Mouse (Mus musculus) G1E-ER4 (cell line): ENCODE data around the gene Soga1. TPM values are rescaled to one million over a fixed set of nuclear protein-coding genes. Genes with fewer than 3 reads are reported as not detected.

Source experiments
- GATA1 ChIP-seq: IDR thresholded peaks from one replicate; pipeline ENCODE4 v1.8.0; 2012; ENCODE audit warnings: low read length, inconsistent platforms
- polyA plus RNA-seq: library from polyadenylated mRNA; stranded (reverse); fragments of >175 nt; gene quantifications from 2 replicates; pipeline ENCODE4 v1.2.3, GENCODE M21; 2012

Gene Soga1
- polyA plus RNA-seq, 1 experiment, result 32.1 TPM

DNA sequence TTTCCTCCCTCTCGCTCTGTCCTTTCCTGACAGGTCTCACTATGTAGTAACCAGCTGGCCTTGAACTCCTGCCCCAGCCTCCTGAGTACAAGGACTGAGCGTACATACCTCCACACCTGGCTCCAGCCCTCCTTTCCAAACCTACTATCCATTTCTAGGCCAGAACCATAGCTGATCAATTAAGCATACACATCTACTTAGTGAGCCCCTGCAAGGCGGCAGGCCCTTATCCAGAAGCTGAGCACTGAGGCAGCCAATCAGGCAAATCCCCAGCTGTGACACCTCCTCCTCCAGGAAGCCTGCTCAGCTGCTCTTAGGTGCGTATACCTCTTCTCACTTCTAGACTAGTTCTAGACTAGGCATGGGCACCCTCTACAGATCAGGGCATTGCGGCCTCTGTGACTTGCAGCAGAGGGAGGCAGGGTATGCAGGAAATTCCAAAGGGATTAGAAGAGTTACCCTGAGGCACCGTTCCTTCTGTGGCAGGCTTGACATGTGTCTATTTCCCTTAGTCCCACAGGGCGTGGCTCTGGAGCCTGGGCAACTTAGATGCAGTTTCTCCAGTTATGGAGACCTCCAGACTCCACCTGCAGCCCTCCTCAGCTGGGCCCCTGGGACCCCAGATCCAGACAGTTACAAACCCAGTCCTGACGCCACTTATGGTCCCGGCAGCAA lies 6.6 kb downstream of the Soga1 start:
- no peak for TF ChIP-seq GATA1

DNA sequence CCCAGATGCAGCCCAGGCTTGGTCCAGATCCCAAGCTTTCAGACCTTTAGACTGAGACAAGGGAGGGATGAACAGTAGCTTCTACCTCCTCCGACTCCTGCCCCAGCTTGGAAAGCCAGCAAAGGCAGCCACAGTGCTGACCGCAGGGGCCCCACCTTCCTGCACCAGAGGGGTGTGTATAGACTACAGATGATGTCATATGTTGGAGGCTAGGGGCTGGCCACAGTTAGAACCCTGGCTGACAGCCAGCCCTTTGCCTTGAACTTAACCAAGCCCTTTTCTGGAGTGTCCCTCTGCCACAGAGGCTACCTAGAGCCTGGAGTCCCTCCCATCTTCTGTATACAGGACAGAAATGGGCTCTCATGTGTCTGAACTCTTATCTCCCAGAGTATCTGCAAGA lies 7.5 kb downstream of the Soga1 start:
- no peak for TF ChIP-seq GATA1

DNA sequence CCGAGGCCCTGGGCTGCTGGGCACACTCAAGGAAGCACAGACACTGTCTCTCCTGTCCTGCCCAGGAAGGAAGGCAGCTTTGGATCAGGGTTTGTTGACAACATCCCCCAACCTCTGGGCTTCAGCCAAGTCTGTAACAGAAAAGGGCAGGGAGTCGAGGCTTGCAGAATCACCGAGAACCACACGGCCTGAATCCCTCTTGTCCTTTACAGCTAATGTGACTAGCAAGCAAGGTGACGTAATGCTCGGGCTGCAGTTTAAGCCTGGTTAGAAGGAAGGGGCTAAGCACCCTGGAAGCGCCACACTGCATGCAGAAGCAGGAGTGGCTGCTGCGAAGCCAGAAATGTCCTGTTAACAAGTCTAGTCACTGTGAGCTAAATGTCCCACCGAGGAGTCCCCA lies 8.7 kb downstream of the Soga1 start:
- TF ChIP-seq GATA1, result no peak

DNA sequence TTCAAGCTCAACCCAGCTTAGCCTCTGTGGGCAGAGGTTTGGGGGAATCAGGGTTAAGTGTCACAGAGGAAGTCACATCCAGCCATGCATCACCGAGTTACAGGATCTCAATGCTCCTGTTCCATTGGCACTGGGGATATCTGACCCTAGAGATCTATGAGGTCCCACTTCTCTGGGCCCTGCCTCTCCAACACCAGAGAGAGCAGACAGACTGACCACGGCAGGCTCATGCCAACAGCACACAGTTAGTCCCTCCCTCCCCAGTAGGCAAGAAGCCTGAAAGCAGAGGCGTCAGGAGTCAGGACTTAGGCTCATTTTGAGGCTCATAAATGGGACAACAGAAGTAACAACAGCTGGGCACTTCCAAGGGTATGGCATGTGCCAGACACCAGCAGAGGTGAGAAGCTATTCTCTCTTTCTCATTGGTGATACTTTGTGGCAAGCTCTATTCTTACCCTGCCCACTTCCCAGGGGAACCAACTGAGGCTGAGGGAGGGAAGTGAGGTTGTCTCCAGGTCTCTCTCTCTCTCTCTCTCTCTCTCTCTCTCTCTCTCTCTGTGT lies 9.2 kb downstream of the Soga1 start:
- TF ChIP-seq GATA1, result no peak

DNA sequence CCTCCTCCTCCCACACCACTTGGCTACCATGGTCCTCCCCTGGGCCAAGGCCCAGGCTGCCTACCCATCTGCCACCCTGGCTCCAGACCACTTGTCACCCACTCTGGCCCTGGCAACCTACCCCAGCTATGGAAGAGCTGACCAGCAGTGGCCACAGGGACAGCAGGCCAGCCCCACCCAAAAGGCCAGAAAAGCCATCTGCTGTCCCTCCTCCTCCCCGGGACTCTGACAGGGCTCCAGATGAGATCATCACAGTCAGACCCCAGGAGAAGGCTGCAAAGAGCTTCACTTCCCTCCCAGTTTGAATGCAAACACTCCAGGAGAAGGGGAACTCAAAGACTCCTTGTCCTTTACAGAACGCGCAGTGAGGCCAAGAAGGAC lies 9.7 kb downstream of the Soga1 start:
- TF ChIP-seq GATA1, result no peak

DNA sequence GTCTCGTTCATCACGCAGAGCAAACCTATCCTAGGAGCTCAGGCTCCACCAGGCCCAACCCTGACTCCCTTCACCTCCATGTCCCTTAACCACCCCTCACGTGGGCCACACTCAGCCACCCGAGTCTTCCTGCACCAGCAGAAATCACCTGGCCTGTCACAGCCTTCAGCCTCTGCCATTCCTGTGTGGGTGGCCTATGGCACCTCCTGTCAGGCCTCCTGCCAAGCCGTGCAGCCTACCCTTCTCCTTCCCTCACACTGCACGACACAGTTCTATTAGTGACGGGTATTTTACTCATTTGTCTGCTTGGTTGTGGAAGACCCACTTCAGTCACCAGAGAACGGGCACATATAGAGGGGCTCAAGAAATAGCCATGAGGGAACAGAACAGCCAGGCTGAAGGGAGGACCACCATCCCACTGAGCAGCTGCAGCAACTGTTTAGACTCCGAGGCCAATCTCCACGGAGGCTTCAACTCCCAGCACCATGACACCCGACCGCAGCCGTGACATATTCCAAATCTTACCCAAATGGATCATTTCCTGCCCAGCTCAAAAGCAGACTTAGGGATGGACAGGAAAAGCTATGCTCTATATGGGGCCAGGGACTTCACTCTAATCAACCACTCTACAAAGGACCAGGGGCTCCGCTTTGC lies 10.2 kb downstream of the Soga1 start:
- TF ChIP-seq GATA1, result no peak

DNA sequence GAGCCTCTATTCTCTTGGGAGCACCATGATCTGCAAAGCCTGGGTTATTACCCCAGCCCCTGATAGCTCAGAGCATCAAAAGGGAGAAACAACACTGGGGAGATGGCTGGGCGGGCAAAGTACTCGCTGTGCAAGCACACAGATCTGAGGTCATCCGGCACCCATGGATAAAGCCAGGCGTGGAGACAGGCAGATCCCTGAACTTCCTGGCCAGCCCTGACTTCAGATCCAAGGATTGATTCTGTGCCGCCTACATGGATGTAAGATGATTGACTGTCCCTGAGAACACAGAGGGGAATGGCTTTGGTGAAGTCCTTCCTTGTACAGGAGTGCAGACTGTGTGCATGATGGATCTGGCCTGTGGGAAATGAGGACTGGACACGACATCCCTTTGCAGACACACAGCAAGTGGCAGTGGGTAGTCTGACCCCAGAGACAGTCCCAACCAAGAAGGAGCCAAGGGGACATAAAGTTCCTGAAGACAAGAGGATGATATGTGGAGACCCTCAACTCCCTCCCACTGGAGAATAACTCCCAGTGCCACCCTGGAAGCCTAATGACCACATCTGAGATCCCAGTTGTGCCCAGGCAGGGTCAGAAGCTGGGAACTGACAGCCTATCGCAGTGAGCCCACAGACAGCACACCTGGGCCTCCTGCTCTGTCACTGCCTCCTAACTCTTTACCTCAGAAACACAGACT lies 12.2 kb downstream of the Soga1 start:
- no peak for TF ChIP-seq GATA1

DNA sequence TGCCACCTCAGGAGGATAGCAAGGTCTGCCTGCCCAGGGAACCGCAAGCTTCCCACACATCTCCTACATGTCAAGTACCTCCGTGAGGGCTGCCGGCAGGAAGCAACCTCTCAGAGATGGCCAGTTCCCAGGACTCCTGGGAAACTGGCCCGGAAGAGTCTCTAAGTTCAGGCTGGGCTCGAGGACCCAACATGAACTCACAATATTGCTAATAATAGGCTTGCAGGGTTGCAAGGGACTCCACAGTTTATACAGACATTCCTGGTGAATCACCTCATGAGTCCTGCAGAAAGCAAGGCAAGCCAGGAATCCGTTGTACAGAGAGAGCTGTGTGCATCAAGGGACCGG lies 13.2 kb downstream of the Soga1 start:
- TF ChIP-seq GATA1, result no peak

DNA sequence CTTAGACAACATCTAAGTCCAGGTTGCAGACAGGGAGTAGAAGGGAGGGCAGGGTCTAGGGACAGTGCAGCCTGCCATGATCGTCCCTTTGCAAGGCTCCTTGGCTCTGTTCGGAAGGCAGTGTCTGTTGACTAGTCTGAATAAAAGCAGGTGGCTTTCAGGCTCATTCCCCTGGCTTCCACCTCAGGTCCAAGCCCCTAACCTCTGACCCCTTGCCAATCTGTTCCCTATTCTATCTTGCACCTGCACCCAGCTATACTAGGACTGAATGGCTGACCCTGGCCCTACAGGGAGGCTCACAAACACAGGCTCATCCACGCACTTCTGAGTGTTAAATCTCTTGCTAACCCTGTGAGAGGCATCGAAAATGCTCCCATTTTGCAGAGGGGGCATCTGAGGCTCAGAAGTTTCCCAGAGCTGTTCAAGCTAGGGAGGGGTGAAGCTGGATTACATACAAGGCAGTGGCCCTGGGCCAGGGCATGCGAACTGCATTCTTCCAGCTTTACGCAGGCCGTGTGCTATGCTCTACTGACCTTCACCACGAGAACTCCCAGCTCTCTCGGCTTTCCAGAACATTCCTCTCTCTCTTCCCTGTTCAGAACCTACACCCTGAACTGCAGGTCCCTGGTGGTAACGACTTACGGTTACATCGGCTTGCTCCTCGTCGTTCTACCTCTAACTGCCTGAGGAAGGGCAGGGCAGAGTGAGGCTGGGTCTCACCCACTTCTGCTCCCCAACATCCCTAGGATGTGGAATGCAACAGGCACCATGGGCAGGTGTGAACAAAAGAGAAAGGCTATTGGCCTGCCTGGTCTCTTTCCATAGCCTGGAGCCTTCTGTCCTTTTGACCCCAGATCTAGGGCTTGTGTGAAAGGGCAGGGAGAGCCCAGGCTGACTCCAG lies 13.8 kb downstream of the Soga1 start:
- no peak for TF ChIP-seq GATA1

DNA sequence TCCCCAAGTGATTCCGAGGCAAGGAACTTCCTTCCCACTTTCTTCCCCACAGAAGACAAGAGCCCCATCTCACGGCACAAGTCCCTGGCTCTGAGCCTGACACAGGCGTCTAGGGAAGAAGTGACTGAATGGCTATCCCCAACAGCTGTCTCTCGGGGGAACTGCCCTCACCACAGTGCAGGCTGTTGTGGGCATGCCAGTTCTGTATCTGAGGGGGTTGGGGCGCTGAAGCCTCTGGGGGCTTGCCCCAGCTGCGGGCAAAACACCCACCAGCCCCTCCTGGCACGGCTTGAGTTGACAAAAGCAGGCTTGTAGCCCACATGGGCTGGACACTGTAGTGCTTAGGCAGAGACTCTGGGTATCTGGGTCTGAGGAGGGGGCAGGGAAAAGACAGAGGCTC lies 14.9 kb downstream of the Soga1 start:
- no peak for TF ChIP-seq GATA1

DNA sequence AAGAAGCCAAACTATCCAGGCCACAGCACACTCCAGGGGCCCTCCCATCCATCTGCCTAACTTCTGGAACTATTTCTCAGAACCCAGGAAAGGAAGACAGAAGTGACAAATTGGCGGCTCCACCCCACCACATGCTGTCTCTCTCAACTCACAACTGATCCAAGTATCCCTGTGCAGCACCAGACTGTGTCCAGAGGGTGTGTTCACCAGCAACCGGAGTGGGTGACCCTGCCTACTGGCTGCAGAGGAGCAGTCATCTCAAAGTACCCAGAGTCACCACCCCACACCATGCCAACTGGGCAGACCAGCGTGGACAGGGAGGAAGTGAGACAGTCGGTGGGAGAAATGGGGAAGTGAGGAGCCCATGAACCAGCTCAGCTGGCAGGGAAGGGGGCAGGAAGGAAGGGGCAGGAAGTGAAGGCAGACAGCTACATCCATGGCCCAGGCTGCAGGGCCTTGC lies 15.8 kb downstream of the Soga1 start:
- TF ChIP-seq GATA1, result no peak

DNA sequence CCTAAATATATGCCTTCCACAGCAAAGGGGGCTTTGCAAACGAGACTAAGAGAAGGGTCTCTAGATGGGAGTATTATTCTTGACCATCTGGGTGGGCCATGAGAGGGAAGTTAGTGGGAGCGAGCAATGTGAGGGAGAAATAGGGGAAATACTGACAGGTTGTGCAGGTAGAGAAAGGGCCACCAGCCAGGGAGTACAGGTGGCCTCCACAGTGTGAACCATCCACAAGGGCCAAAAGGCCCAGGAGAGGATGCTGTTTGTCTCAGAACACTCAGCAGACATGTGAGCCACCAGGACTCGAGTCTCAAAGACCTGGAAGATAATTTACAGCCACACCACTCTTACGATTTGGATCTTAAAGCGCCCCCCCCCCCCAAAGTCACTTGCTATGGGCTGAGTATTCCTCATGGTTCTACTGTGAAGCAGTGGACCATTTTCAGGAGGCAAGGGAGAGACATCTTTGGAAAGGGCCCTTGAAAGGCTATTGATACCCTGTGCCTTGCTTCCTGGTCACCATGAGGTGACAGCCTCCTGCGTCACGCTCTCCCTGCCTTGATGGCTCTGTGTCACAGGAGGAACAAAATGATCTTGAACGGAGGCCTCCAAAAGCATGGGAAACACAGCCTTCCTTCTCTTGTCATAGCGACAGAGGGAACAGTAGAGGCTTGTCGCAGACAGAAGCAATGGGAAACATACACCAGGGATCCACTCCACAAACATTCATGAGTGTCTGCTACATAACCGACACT lies 18.3 kb downstream of the Soga1 start:
- TF ChIP-seq GATA1, result no peak

DNA sequence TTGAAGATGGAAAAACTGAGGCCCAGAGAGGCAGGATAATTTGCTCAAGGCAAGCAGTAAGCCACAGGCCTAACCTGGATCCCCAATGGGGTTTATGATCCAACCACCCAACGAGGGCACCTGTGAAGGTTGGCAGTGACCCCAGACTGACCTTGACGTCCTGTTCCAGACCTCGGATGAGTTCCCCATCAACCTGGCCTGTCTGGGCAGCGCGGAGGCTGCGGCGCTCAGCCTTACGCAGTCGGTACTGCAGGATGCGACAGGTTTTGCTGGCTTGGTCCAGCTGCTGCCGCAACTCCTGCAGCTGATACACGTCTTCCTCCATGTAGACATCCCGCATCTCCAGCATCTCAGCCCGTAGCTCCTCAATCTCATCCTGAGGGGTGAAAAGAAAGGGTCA lies 19.0 kb downstream of the Soga1 start:
- no peak for TF ChIP-seq GATA1

DNA sequence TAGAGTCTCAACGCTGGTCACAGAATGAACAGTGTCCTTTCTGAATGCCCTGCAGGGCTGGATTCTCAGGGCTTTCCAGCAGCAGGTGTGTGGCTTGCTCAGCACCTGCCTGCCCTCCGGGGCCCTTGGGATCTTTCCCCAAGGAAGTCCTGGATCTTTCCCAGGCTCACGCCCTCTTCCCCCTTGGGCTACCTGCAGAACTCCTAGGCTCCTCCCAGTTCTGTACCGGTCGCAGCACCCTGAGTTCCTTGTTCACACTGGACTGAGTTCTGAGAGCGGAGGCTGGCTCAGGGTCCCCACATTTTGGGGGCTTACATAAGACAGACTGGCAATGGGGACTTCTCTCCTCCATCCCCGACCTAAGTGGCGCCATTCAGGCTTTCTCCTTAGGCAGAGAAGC lies 19.9 kb downstream of the Soga1 start:
- no peak for TF ChIP-seq GATA1
